Mouse (Mus musculus) bone marrow macrophage, adult 2 months (primary cell): Measurements from ENCODE around the gene Gm4869.

Experiments
- CTCF ChIP-seq: IDR thresholded peaks from 2 replicates; pipeline ENCODE4 v1.5.1; 2012; ENCODE audit warnings: low read depth, mild to moderate bottlenecking, low read length, moderate library complexity
- POLR2A ChIP-seq: IDR thresholded peaks from 2 replicates; pipeline ENCODE4 v1.6.1; 2012; ENCODE audit warnings: mild to moderate bottlenecking, low read depth, low read length, borderline replicate concordance

- TF ChIP-seq CTCF, result no peak
- TF ChIP-seq POLR2A, result no peak
These were observed 24.8 kb upstream of the Gm4869 start for GRCm38 (mm10) chr5:140420616-140421015.
